Mouse (Mus musculus): ENCODE measurements at regions not wholly inside any gene's neighbourhood (a gene's known extent, or its start where the extent isn't known, plus 50 kb on each side); places are given as distances from the start of the nearest gene placed in this dataset.

DNA sequence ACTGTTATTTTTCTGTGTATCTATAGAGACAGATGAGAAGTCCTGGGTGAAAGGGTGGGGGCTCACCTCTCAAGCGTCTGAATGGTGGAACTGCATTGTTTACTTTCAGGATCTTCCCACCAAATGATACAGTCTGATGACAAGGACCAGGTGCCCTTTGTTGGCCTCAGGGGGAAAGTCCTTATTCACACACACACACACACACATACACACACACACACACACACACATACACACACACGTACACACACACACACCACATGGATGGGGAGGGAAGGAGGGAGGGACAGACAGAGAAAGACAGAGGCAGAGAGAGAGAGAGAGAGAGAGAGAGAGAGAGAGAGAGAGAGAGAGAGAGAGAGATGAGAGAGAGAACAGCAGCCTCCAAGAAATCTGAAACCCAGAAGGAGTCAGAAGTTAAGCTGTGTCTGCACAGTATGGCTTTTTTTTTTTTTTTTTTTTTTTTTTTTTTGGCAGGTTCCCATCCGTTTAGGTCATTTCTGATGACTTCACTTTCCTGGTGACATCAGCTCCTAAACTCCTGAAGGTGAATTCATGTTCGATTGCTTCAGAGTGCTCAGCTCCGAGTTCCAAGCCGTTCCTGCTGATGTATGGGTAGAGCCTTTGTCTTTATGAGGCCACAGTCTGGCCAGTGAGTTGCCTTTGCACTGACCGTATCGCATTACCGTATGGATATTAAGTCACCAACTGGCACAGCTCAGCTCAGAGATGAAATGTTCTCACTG lies 273.4 kb downstream of the Kcnrg start:
- Histone ChIP-seq H3K4me2 (replicated peaks; ENCODE audit: low read depth, low read length) (no peak overlapping the region), H3K27ac (ENCODE audit: low read length) (no peak overlapping the region), H3K4me1 (ENCODE audit: insufficient read depth, low read depth, low read length) (no peaks in the 10 kb centered on the region), H3K4me3 (ENCODE audit: low read depth, low read length) (no peak overlapping the region), H3K9me3 (ENCODE audit: low read length) (no peaks in the 10 kb centered on the region; the same call in 1 of the 2 replicates), H3K36me3 (ENCODE audit: insufficient read depth, low read length) (no peaks in the 10 kb centered on the region), H3K27me3 (replicated peaks; ENCODE audit: insufficient read depth, low read length) (no peaks in the 10 kb centered on the region), H3K9ac (replicated peaks; ENCODE audit: low read depth) (no peak overlapping the region)
- ATAC-seq (peak; percentile 8; the same call in 1 of the 2 replicates), DNase-seq (ENCODE audit: low spot score) (peak; percentile 48)
- TF ChIP-seq CTCF (IDR thresholded peaks at IDR 0.05) (no peak), EP300 (IDR thresholded peaks at IDR 0.05) (no peak)
- 37% methylated on average over 9 of the region's 9 CpGs for WGBS

DNA sequence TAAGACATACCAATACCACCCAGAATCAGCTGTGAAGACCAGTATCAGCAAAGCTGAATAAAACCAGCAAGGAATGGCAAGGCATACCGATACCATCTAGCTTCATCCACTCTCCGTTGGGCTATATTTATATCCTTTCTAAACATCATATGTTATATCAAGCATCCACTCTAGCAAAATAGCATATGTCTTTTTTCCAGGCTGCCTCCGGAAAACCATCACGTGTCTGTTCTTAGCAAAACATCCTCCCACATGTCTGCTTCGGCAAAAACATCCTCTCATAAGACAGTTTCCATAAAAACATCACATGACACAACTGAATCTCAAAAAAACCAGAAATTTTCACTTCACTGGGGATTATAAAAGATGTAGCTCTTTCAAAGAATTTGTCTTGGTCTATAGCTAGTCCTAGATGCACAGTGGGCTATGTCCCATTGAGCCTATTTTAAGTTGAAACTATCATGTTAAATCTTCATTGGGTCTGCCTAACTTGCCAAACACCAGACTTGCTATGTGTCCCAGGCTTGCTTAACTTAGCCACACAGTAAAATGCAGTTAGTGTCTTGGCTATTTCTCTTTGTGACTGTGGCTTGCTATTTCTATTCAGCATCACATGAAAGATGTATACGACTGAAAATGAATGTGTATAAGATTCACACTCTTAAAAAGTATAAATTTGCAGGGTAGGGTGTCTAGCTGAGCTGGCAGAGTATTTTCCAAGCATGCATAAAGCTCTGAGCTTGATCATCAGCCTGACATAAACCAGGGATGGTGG lies 278.2 kb downstream of the Kcnrg start:
- 65% methylated on average over 6 of the region's 6 CpGs for WGBS
- Histone ChIP-seq H3K27ac (ENCODE audit: low read length) (no peak overlapping the region), H3K4me3 (ENCODE audit: low read depth, low read length) (no peak overlapping the region), H3K4me2 (replicated peaks; ENCODE audit: low read depth, low read length) (no peak overlapping the region), H3K27me3 (replicated peaks; ENCODE audit: insufficient read depth, low read length) (no peaks in the 10 kb centered on the region), H3K9ac (replicated peaks; ENCODE audit: low read depth) (no peak overlapping the region), H3K9me3 (ENCODE audit: low read length) (no peaks in the 10 kb centered on the region; the same call in 1 of the 2 replicates), H3K36me3 (ENCODE audit: insufficient read depth, low read length) (no peaks in the 10 kb centered on the region), H3K4me1 (ENCODE audit: insufficient read depth, low read depth, low read length) (no peaks in the 10 kb centered on the region)
- DNase-seq (ENCODE audit: low spot score) (no peak), ATAC-seq (no peak)
- TF ChIP-seq EP300 (IDR thresholded peaks at IDR 0.05) (no peak), CTCF (IDR thresholded peaks at IDR 0.05) (no peak)

DNA sequence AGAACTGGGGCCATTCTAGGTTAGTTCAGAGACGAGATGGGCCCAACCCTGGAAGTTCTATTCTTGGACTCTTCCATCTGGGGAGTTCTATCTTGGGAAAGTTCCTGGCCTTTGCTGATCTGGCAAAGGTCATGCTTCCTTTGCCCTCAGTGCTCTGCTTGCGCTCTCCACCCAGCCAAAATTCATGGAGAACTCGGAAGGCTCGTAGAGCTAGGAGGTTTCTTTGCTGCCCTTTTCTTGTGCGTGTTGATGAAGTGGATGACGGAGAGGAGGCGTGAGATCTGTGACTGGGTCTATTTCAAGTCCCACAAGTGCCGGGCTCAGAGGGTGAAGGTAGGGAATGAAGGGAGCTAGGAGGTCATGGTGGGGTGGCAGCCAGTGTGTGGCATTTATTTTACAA lies 282.4 kb downstream of the Kcnrg start:
- H3K4me2 ChIP-seq (replicated peaks; ENCODE audit: low read depth, low read length), result no peak overlapping the region
- WGBS, result 65% methylated on average over 8 of the region's 8 CpGs
- no peaks in the 10 kb centered on the region; the same call in 1 of the 2 replicates for H3K9me3 ChIP-seq (ENCODE audit: low read length)
- no peak overlapping the region for H3K9ac ChIP-seq (replicated peaks; ENCODE audit: low read depth)
- H3K4me1 ChIP-seq (ENCODE audit: insufficient read depth, low read depth, low read length), result no peaks in the 10 kb centered on the region
- no peaks in the 10 kb centered on the region for H3K27me3 ChIP-seq (replicated peaks; ENCODE audit: insufficient read depth, low read length)
- TF ChIP-seq EP300 (IDR thresholded peaks at IDR 0.05), result no peak
- no peak for TF ChIP-seq CTCF (IDR thresholded peaks at IDR 0.05)
- H3K27ac ChIP-seq (ENCODE audit: low read length), result no peak overlapping the region
- H3K36me3 ChIP-seq (ENCODE audit: insufficient read depth, low read length), result no peaks in the 10 kb centered on the region
- DNase-seq (ENCODE audit: low spot score) (no peak), ATAC-seq (no peak)
- H3K4me3 ChIP-seq (ENCODE audit: low read depth, low read length), result no peak overlapping the region

DNA sequence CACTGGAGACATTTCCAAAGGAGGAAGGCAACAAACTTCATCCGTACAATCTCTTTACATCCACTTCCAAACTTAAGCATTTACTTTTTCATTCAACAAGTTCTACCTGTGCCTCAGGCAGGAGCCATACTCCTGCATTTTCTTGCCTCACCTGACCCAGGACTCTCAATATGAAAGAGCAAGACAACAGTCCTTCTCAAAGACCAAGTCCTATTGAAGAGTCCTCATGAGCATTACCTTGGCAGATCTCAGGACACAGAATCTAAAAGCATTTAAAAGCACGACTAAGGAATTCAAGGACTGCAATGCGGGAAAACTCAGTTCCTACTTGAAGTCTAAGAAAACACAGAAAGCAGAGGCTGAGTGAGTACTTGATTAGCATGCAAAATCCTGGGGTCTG lies 286.5 kb downstream of the Kcnrg start:
- ATAC-seq (peak; percentile 81; the same call in 1 of the 2 replicates), DNase-seq (ENCODE audit: low spot score) (peak; percentile 74)
- Histone ChIP-seq H3K36me3 (ENCODE audit: insufficient read depth, low read length) (no peaks in the 10 kb centered on the region), H3K4me3 (ENCODE audit: low read depth, low read length) (no peak overlapping the region), H3K27me3 (replicated peaks; ENCODE audit: insufficient read depth, low read length) (no peaks in the 10 kb centered on the region), H3K4me1 (ENCODE audit: insufficient read depth, low read depth, low read length) (no peaks in the 10 kb centered on the region), H3K27ac (ENCODE audit: low read length) (no peak overlapping the region), H3K9me3 (ENCODE audit: low read length) (no peaks in the 10 kb centered on the region), H3K4me2 (replicated peaks; ENCODE audit: low read depth, low read length) (no peak overlapping the region), H3K9ac (replicated peaks; ENCODE audit: low read depth) (no peak overlapping the region)
- TF ChIP-seq CTCF (IDR thresholded peaks at IDR 0.05) (no peak), EP300 (IDR thresholded peaks at IDR 0.05) (peak; percentile 53; the same call in 1 of the 2 replicates)
- WGBS, result 51% methylated on average over 3 of the region's 3 CpGs

DNA sequence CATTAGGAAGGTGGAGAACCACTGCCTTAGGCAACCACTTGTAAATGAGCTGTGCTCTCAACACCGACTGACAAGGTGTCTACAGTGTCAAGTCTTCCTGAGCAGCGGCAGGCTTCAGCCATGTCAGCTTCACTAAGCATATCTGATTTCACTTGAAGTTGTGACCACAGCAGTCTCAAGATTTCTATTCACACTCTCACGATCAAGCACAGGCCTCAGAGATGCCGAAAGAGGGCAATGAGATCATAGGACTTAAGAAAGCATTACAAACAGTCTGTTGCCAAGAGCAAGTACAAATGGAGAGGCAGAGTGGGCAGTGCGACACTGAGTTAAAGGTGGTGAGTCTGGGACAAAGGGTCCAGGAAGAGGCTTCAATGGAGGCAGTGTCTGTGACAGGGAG lies 289.6 kb downstream of the Kcnrg start:
- WGBS, result 50% methylated on average over 5 of the region's 5 CpGs

DNA sequence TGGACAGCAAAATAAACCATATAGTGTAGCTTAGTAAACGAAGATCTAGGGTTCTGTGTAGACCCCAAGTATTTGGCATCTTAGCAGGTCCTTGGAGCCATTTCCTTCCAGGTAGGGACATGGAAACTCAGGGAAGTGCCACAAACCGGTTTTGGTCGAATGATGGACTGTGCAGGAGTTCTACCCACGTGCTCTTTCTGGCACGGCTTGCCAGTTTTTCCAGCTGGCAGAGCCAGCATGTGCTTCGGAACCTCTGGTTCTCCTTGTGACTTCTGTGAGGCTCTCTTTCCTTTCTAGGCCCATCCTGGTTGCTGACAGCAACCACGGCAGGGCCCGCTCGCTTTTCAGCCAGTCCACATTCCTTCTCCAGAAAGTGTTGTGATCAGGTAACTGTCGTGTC lies 291.4 kb downstream of the Kcnrg start:
- H3K9ac ChIP-seq (replicated peaks; ENCODE audit: low read depth), result no peak overlapping the region
- H3K4me3 ChIP-seq (ENCODE audit: low read depth, low read length), result no peak overlapping the region
- no peaks in the 10 kb centered on the region for H3K36me3 ChIP-seq (ENCODE audit: insufficient read depth, low read length)
- 83% methylated on average over 10 of the region's 10 CpGs for WGBS
- no peaks in the 10 kb centered on the region; the same call in 1 of the 2 replicates for H3K9me3 ChIP-seq (ENCODE audit: low read length)
- DNase-seq (ENCODE audit: low spot score), result no peak
- no peak for TF ChIP-seq EP300 (IDR thresholded peaks at IDR 0.05)
- no peak for TF ChIP-seq CTCF (IDR thresholded peaks at IDR 0.05)
- H3K4me2 ChIP-seq (replicated peaks; ENCODE audit: low read depth, low read length), result no peak overlapping the region
- no peaks in the 10 kb centered on the region for H3K27me3 ChIP-seq (replicated peaks; ENCODE audit: insufficient read depth, low read length)
- no peak for ATAC-seq
- no peaks in the 10 kb centered on the region for H3K4me1 ChIP-seq (ENCODE audit: insufficient read depth, low read depth, low read length)
- H3K27ac ChIP-seq (ENCODE audit: low read length), result no peak overlapping the region

More for the DNA sequence above, 289.6 kb downstream of the Kcnrg start:
- Histone ChIP-seq H3K4me2 (replicated peaks; ENCODE audit: low read depth, low read length) (no peak overlapping the region), H3K27me3 (replicated peaks; ENCODE audit: insufficient read depth, low read length) (no peaks in the 10 kb centered on the region), H3K4me1 (ENCODE audit: insufficient read depth, low read depth, low read length) (no peaks in the 10 kb centered on the region), H3K9ac (replicated peaks; ENCODE audit: low read depth) (no peak overlapping the region), H3K4me3 (ENCODE audit: low read depth, low read length) (no peak overlapping the region), H3K27ac (ENCODE audit: low read length) (no peak overlapping the region), H3K36me3 (ENCODE audit: insufficient read depth, low read length) (no peaks in the 10 kb centered on the region), H3K9me3 (ENCODE audit: low read length) (no peaks in the 10 kb centered on the region; the same call in 1 of the 2 replicates)
- TF ChIP-seq CTCF (IDR thresholded peaks at IDR 0.05), result 0 out of 2 replicates have a peak, but pooled peaks have one; percentile 10
- TF ChIP-seq EP300 (IDR thresholded peaks at IDR 0.05), result no peak
- ATAC-seq (peak; percentile 77), DNase-seq (ENCODE audit: low spot score) (peak; percentile 72)
